Mouse (Mus musculus) G1E (cell line): ENCODE results near the gene Prelp.

Experiments
- CTCF ChIP-seq: IDR thresholded peaks from 2 replicates; pipeline ENCODE4 v1.5.1; 2012; ENCODE audit warnings: low read depth, low read length, inconsistent platforms, mixed read lengths
- POLR2AphosphoS5 ChIP-seq: IDR thresholded peaks from 2 replicates; pipeline ENCODE4 v1.6.1; 2012; ENCODE audit warnings: low read depth, low read length, inconsistent platforms; ENCODE audit not compliant: insufficient replicate concordance
- TAL1 ChIP-seq: conservative IDR thresholded peaks from 2 replicates; pipeline ENCODE4 v1.6.1; 2012; ENCODE audit warnings: low read depth, low read length, inconsistent platforms, mixed read lengths

- TF ChIP-seq CTCF (no peak), TAL1 (no peak), POLR2AphosphoS5 (no peak)
These were observed 20.1 kb upstream of the Prelp start for GRCm38 (mm10) chr1:133941158-133941860.
